Mouse (Mus musculus): ENCODE data around the gene Bicc1. TPM values are rescaled to one million over a fixed set of nuclear protein-coding genes. Genes with fewer than 3 reads are reported as not detected.

The Bicc1 gene
- polyA plus RNA-seq, 2 experiments from 2014 or later, result 0.11 TPM; not detected in 1

- ATAC-seq, result no peak
These were observed 2.9 kb downstream of the Bicc1 start for GRCm38 (mm10) chr10:71156569-71156968.

GRCm38 (mm10) chr10:71153610-71154009 lies 5.9 kb downstream of the Bicc1 start:
- ATAC-seq, result no peak

GRCm38 (mm10) chr10:71153138-71153537 lies 6.4 kb downstream of the Bicc1 start:
- no peak for ATAC-seq

- no peak for ATAC-seq
These were observed 9.0 kb downstream of the Bicc1 start for GRCm38 (mm10) chr10:71150486-71150885.

- ATAC-seq, result no peak
These were observed 10.4 kb downstream of the Bicc1 start for GRCm38 (mm10) chr10:71148951-71149603.

GRCm38 (mm10) chr10:71148226-71148625 lies 11.3 kb downstream of the Bicc1 start:
- no peak for ATAC-seq

- ATAC-seq, result no peak
These were observed 12.6 kb downstream of the Bicc1 start for GRCm38 (mm10) chr10:71146681-71147615.

- ATAC-seq, result no peak
These were observed 13.7 kb downstream of the Bicc1 start for GRCm38 (mm10) chr10:71145801-71146200.

- ATAC-seq, result no peak
These were observed 15.3 kb downstream of the Bicc1 start for GRCm38 (mm10) chr10:71144191-71144590.

- no peak for ATAC-seq
These were observed 16.9 kb downstream of the Bicc1 start for GRCm38 (mm10) chr10:71142568-71142967.

GRCm38 (mm10) chr10:71140281-71140845 lies 19.1 kb downstream of the Bicc1 start:
- no peak for ATAC-seq

- no peak for ATAC-seq
These were observed 20.7 kb downstream of the Bicc1 start for GRCm38 (mm10) chr10:71138852-71139197.

- ATAC-seq, result no peak
These were observed 21.2 kb downstream of the Bicc1 start for GRCm38 (mm10) chr10:71138132-71138851.

GRCm38 (mm10) chr10:71137606-71138005 lies 21.9 kb downstream of the Bicc1 start:
- ATAC-seq, result no peak

- no peak for ATAC-seq
These were observed 28.2 kb downstream of the Bicc1 start for GRCm38 (mm10) chr10:71131333-71131732.

- no peak for ATAC-seq
These were observed 29.2 kb downstream of the Bicc1 start for GRCm38 (mm10) chr10:71130261-71130660.

GRCm38 (mm10) chr10:71127951-71128331 lies 31.6 kb downstream of the Bicc1 start:
- no peak for ATAC-seq

GRCm38 (mm10) chr10:71127278-71127950 lies 32.1 kb downstream of the Bicc1 start:
- no peak for ATAC-seq

- ATAC-seq, result no peak
These were observed 35.5 kb downstream of the Bicc1 start for GRCm38 (mm10) chr10:71123974-71124373.

GRCm38 (mm10) chr10:71123395-71123794 lies 36.1 kb downstream of the Bicc1 start:
- no peak for ATAC-seq

- ATAC-seq, result no peak
These were observed 37.0 kb downstream of the Bicc1 start for GRCm38 (mm10) chr10:71122480-71122879.

- ATAC-seq, result no peak
These were observed 38.7 kb downstream of the Bicc1 start for GRCm38 (mm10) chr10:71120769-71121165.
